Mouse (Mus musculus) hindbrain, embryonic 14.5 days (tissue): ENCODE data around the gene Ube2z. TPM values are rescaled to one million over a fixed set of nuclear protein-coding genes. Genes with fewer than 3 reads are reported as not detected.
A peak's percentile ranks its signal among the peaks of the same experiment; 100 is the strongest.

ENCODE experiments used
- ATAC-seq: fragments of 200-750 bp; cut with Nextera tagmentation; 2 replicates; pipeline ENCODE4 v1.8.0; 2017; ENCODE audit warnings: moderate number of reproducible peaks, mild to moderate bottlenecking, moderate TSS enrichment, moderate library complexity; ENCODE audit not compliant: low FRiP score
- DNase-seq: peaks from one replicate; pipeline ENCODE4 v3.0.0-alpha.2; 2015; ENCODE audit warnings: low spot score
- H3K27ac ChIP-seq: fragments of 300-500 bp; sonication (generic); 2 replicates; pipeline ENCODE4 v1.5.1; 2014; ENCODE audit warnings: mild to moderate bottlenecking, moderate library complexity
- H3K27me3 ChIP-seq: fragments of 300-500 bp; sonication (generic); 2 replicates; pipeline ENCODE4 v1.6.1; 2014; ENCODE audit warnings: mild to moderate bottlenecking, low read length, mixed read lengths; ENCODE audit not compliant: control insufficient read depth, insufficient read depth
- H3K36me3 ChIP-seq: fragments of 300-500 bp; sonication (generic); replicated peaks from 2 replicates; pipeline ENCODE4 v1.6.1; 2014; ENCODE audit not compliant: control insufficient read depth, insufficient read depth
- H3K4me1 ChIP-seq: fragments of 300-500 bp; sonication (generic); replicated peaks from 2 replicates; pipeline ENCODE4 v1.6.1; 2014; ENCODE audit warnings: antibody characterized with exemption, low read length, mixed read lengths; ENCODE audit not compliant: control insufficient read depth, insufficient read depth
- H3K4me2 ChIP-seq: fragments of 300-500 bp; sonication (generic); replicated peaks from 2 replicates; pipeline ENCODE4 v1.6.1; 2014; ENCODE audit warnings: mild to moderate bottlenecking, moderate library complexity
- H3K4me3 ChIP-seq: fragments of 300-500 bp; sonication (generic); replicated peaks from 2 replicates; pipeline ENCODE4 v1.5.1; 2014; ENCODE audit warnings: mild to moderate bottlenecking, low read length
- H3K9ac ChIP-seq: fragments of 300-500 bp; sonication (generic); 2 replicates; pipeline ENCODE4 v1.6.1; 2014
- H3K9me3 ChIP-seq: fragments of 300-500 bp; sonication (generic); 2 replicates; pipeline ENCODE4 v1.6.1; 2016; ENCODE audit warnings: low read length; ENCODE audit not compliant: control insufficient read depth
- WGBS: fragments of 180-500 bp; shearing (Covaris S2); extraction: QIAGEN DNeasy Blood & Tissue Kit; methylation state at CpG from one replicate; pipeline ENCODE4 v1.1.7; 2014; 5-methylcytosine and 5-hydroxymethylcytosine counted together
- polyA plus RNA-seq: library from polyadenylated mRNA; unstranded; fragments of >200 nt; fragmentation: Nextera tagmentation; extraction: Ambion mirVana; gene quantifications from 2 replicates; pipeline ENCODE4 v1.2.1, GENCODE M21; 2014

Ube2z gene
- polyA plus RNA-seq, 1 experiment from 2014 or later, result 32.3 TPM

- Histone ChIP-seq H3K4me2 (no peak overlapping the region), H3K27ac (no peak overlapping the region), H3K9me3 (no peaks in the 10 kb centered on the region), H3K9ac (no peak overlapping the region), H3K27me3 (no peaks in the 10 kb centered on the region), H3K36me3 (no peaks in the 10 kb centered on the region), H3K4me1 (no peaks in the 10 kb centered on the region), H3K4me3 (no peak overlapping the region)
- WGBS, result 61% methylated on average over 5 of the region's 5 CpGs
- DNase-seq, result no peak
- ATAC-seq, result no peak
Measured at GRCm38 (mm10) chr11:96028130-96028529, 37.1 kb downstream of the Ube2z start.

DNA sequence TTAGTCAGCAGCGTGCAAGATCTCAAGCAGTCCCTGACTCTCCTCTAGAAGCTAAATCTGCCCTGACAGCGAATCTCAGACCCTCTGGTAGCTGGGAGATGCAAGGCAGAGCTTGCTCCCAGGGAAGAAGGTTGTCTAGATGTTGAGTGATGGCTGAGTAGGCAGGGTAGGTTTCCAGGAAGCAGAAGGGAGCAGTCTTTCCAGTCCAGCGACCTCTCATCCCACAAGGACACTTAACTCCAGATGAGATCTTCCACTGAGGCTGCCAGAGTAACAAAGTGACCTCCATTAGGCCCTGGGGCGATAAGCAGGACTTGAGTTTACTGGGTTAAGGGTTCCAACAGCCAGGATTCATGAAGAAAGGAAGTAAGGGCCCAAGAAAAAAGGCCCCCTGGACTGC lies 44.6 kb downstream of the Ube2z start:
- ATAC-seq, result no peak
- no peaks in the 10 kb centered on the region for H3K36me3 ChIP-seq

DNA sequence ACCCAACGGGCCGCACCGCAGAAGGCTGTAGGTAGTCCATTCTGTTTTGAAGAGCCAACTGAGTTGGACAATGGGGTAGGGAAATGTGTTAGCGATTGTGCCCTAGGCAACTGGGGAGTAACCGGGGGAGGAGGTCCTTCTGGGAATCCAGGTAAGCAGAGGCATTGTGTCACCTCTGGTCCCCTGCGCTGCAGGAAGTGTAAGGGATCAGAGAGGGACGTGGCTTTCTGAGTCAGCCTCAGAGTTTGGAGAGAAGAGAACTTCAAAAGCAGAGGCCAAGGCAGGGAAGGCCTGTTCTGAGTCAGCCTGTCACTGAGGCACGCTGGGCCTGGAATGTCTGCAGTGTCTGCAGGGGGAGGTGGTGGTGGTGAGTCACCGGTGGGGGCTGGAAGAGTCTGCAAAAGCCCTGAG lies 47.2 kb downstream of the Ube2z start:
- ATAC-seq (no peak), DNase-seq (no peak)
- no peaks in the 10 kb centered on the region for H3K27me3 ChIP-seq
- H3K36me3 ChIP-seq, result no peaks in the 10 kb centered on the region
- no peak overlapping the region for H3K27ac ChIP-seq
- WGBS, result 16% methylated on average over 9 of the region's 9 CpGs
- H3K4me1 ChIP-seq, result no peaks in the 10 kb centered on the region
- no peak overlapping the region for H3K9ac ChIP-seq
- H3K4me2 ChIP-seq, result no peak overlapping the region
- no peak overlapping the region for H3K4me3 ChIP-seq
- no peaks in the 10 kb centered on the region for H3K9me3 ChIP-seq

More for the DNA sequence above, 44.6 kb downstream of the Ube2z start:
- Histone ChIP-seq H3K4me3 (no peak overlapping the region), H3K9ac (no peak overlapping the region), H3K27me3 (no peaks in the 10 kb centered on the region), H3K4me2 (no peak overlapping the region), H3K9me3 (no peaks in the 10 kb centered on the region), H3K27ac (no peak overlapping the region), H3K4me1 (no peaks in the 10 kb centered on the region)
- no peak for DNase-seq
- WGBS, result 77% methylated on average over 4 of the region's 4 CpGs

DNA sequence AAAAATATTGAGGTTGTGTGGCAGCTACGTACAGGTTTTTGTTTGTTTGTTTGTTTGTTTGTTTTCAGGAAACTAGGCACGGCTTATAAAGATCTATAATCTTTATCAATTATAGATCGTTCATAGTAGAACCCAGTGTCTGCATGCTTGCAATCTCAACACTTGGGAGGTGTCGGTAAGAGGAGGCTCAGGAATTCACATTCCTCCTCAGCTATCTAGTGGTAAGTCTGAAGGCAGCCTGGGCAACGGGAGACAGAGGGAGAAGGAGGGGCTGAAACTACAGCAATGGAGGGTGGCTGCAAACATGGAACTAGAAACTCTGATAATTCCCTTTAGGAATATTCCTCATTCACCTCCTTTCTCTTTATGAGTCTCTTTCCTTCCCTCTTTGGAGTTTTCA lies 49.8 kb downstream of the Ube2z start:
- 61% methylated on average over 5 of the region's 5 CpGs for WGBS
- Histone ChIP-seq H3K4me1 (no peaks in the 10 kb centered on the region), H3K27me3 (no peaks in the 10 kb centered on the region), H3K9ac (no peak overlapping the region), H3K9me3 (no peaks in the 10 kb centered on the region), H3K4me3 (no peak overlapping the region), H3K4me2 (no peak overlapping the region), H3K36me3 (no peaks in the 10 kb centered on the region), H3K27ac (no peak overlapping the region)
- DNase-seq, result no peak
- ATAC-seq, result no peak

DNA sequence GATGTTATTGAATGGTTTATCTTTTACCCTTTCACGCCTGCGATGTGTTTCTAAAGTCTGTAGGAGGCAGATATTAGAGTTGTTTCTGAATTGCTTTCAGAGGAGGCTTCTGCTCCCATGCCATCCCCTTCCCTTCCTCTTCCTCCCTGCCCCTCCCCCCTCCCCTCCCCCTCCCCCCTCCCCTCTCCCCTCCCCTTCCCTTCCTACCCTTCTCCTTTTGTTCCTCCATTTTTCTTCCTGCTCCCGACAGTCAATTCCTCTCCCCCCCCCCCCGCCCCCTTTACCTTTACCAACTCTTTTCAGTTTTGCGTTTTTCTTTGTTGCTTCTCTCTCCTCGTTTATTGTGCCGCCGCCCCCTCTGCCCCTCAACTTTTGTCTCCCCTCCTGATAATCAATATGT lies 53.2 kb downstream of the Ube2z start:
- Histone ChIP-seq H3K27me3 (no peaks in the 10 kb centered on the region), H3K4me3 (no peak overlapping the region), H3K9ac (no peak overlapping the region), H3K9me3 (no peaks in the 10 kb centered on the region), H3K36me3 (no peaks in the 10 kb centered on the region), H3K27ac (no peak overlapping the region), H3K4me1 (no peaks in the 10 kb centered on the region), H3K4me2 (peak overlapping the region; percentile 27; the same call in 1 of the 2 replicates)
- DNase-seq (no peak), ATAC-seq (no peak)
- WGBS, result 2% methylated on average over 6 of the region's 8 CpGs

GRCm38 (mm10) chr11:96008827-96009226 lies 56.4 kb downstream of the Ube2z start:
- no peak for DNase-seq
- H3K36me3 ChIP-seq, result no peaks in the 10 kb centered on the region
- 0% methylated on average over 1 of the region's 1 CpGs for WGBS
- no peak for ATAC-seq
- no peaks in the 10 kb centered on the region for H3K9me3 ChIP-seq
- no peak overlapping the region for H3K27ac ChIP-seq
- no peak overlapping the region for H3K9ac ChIP-seq
- no peaks in the 10 kb centered on the region for H3K27me3 ChIP-seq
- no peak overlapping the region for H3K4me3 ChIP-seq
- no peak overlapping the region for H3K4me2 ChIP-seq
- 0 out of 2 replicates have a peak, but pooled peaks cover 6% of the 10 kb centered on the region for H3K4me1 ChIP-seq

GRCm38 (mm10) chr11:96007516-96008235 lies 57.5 kb downstream of the Ube2z start:
- DNase-seq (no peak), ATAC-seq (no peak)
- Histone ChIP-seq H3K4me3 (peak overlapping the region; percentile 81), H3K27me3 (no peaks in the 10 kb centered on the region), H3K9me3 (no peaks in the 10 kb centered on the region), H3K36me3 (no peaks in the 10 kb centered on the region), H3K9ac (peak overlapping the region; percentile 82), H3K27ac (peak overlapping the region; percentile 89), H3K4me1 (peaks cover 13% of the 10 kb centered on the region; the same call in 1 of the 2 replicates), H3K4me2 (peak overlapping the region; percentile 71)
- under 1% methylated on average over 32 of the region's 33 CpGs for WGBS

DNA sequence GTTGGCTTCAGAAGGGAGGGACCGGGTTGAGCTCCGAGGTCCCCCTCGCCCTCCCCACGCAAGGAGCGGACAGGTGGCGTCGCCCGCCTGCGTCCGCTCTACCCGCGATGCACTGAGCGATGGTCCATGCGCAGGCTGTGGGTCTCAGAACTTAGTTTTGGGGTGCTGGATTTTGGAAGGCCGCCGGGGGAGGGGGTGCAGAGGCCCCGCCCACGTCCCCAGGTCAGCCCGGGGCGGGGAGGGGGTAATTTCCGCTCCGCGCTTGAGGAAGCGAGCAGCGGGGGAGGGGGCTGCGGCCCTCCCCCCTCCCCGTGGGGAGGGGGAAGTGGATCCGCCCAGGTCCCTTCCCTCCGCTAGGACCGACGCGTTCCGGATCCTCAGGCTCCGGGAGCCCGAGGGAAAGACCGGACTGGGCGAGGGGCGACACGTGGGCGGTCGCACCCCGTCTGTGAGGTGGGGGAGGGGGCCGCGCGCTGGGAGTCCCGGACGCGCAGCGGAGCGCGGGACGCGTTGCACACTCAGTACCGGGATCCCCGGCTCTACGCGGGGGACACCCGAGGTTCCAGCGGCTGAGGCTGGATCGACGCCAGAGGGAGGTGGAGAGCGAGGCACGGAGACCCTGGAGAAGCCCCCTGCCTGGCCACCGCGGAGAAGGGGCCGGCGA lies 58.2 kb downstream of the Ube2z start:
- peak overlapping the region; percentile 89 for H3K27ac ChIP-seq
- 1% methylated on average over 44 of the region's 67 CpGs for WGBS
- H3K4me3 ChIP-seq, result peak overlapping the region; percentile 81
- no peaks in the 10 kb centered on the region for H3K9me3 ChIP-seq
- peak; percentile 70 for DNase-seq
- no peaks in the 10 kb centered on the region for H3K27me3 ChIP-seq
- peak overlapping the region; percentile 82 for H3K9ac ChIP-seq
- peak; percentile 86 for ATAC-seq
- H3K4me1 ChIP-seq, result peaks cover 18% of the 10 kb centered on the region
- no peaks in the 10 kb centered on the region for H3K36me3 ChIP-seq
- peak overlapping the region; percentile 71 for H3K4me2 ChIP-seq

DNA sequence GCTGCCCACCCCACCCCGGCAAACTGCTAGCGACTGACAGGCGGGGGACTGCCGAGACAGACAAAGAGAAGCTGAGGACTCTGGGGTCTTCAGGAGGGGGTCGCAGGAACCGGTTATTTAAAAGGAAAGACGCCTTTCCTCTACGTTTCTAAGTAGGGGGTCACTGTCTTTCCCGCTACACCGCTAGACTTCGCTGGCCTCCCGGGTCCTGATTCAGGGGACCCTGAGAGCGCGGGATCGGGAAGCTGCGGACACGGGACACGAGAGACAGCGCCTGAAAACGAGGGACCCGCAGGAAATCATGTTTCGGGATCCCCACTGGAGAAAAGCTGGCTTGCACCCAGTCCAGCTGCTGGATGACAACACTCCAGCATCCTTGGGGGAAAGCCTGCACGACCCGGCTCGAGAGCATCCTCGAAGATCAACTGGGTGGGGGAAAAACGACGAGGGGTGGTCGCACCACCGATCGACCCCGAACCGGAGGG lies 58.8 kb downstream of the Ube2z start:
- no peaks in the 10 kb centered on the region for H3K9me3 ChIP-seq
- DNase-seq, result peak; percentile 57
- no peaks in the 10 kb centered on the region for H3K36me3 ChIP-seq
- ATAC-seq, result peak; percentile 25
- WGBS, result under 1% methylated on average over 33 of the region's 33 CpGs
- peaks cover 24% of the 10 kb centered on the region for H3K4me1 ChIP-seq
- peak overlapping the region; percentile 71 for H3K4me2 ChIP-seq
- H3K4me3 ChIP-seq, result peak overlapping the region; percentile 81
- no peaks in the 10 kb centered on the region for H3K27me3 ChIP-seq
- peak overlapping the region; percentile 89 for H3K27ac ChIP-seq
- H3K9ac ChIP-seq, result peak overlapping the region; percentile 82
